Mouse (Mus musculus): ENCODE data around the gene Gm42674. TPM values are rescaled to one million over a fixed set of nuclear protein-coding genes. Genes with fewer than 3 reads are reported as not detected.

Gene Gm42674
- polyA plus RNA-seq, 1 experiment from 2014 or later = not detected

- Histone ChIP-seq H3K79me2 (ENCODE audit: inconsistent target) (no peaks in the 10 kb centered on the region), H3K4me3 (ENCODE audit: inconsistent target) (no peak overlapping the region), H3K36me3 (ENCODE audit: inconsistent target) (no peaks in the 10 kb centered on the region), H3K27ac (no peak overlapping the region)
- 55% methylated on average over 2 of the region's 2 CpGs for WGBS (ENCODE audit: missing documents)
Observed at GRCm38 (mm10) chr3:90623435-90624071, 21.8 kb downstream of the Gm42674 start.

GRCm38 (mm10) chr3:90625496-90625895 is 23.8 kb downstream of the Gm42674 start:
- H3K27ac ChIP-seq = no peak overlapping the region
- WGBS (ENCODE audit: missing documents) = 92% methylated on average over 5 of the region's 5 CpGs
- H3K36me3 ChIP-seq (ENCODE audit: inconsistent target) = no peaks in the 10 kb centered on the region
- no peak overlapping the region for H3K4me3 ChIP-seq (ENCODE audit: inconsistent target)
- H3K79me2 ChIP-seq (ENCODE audit: inconsistent target) = no peaks in the 10 kb centered on the region

GRCm38 (mm10) chr3:90626266-90627021 is 24.7 kb downstream of the Gm42674 start:
- Histone ChIP-seq H3K4me3 (ENCODE audit: inconsistent target) (no peak overlapping the region), H3K36me3 (ENCODE audit: inconsistent target) (no peaks in the 10 kb centered on the region), H3K79me2 (ENCODE audit: inconsistent target) (no peaks in the 10 kb centered on the region), H3K27ac (no peak overlapping the region)
- WGBS (ENCODE audit: missing documents) = 86% methylated on average over 9 of the region's 9 CpGs

GRCm38 (mm10) chr3:90627366-90627765 is 25.7 kb downstream of the Gm42674 start:
- WGBS (ENCODE audit: missing documents) = 58% methylated on average over 5 of the region's 5 CpGs
- no peak overlapping the region for H3K4me3 ChIP-seq (ENCODE audit: inconsistent target)
- H3K79me2 ChIP-seq (ENCODE audit: inconsistent target) = no peaks in the 10 kb centered on the region
- H3K36me3 ChIP-seq (ENCODE audit: inconsistent target) = no peaks in the 10 kb centered on the region
- no peak overlapping the region for H3K27ac ChIP-seq

GRCm38 (mm10) chr3:90627807-90628206 is 26.1 kb downstream of the Gm42674 start:
- Histone ChIP-seq H3K36me3 (ENCODE audit: inconsistent target) (no peaks in the 10 kb centered on the region), H3K79me2 (ENCODE audit: inconsistent target) (no peaks in the 10 kb centered on the region), H3K27ac (no peak overlapping the region), H3K4me3 (ENCODE audit: inconsistent target) (no peak overlapping the region)
- WGBS (ENCODE audit: missing documents) = 83% methylated on average over 4 of the region's 4 CpGs

GRCm38 (mm10) chr3:90629298-90629697 is 27.6 kb downstream of the Gm42674 start:
- WGBS (ENCODE audit: missing documents) = 94% methylated on average over 2 of the region's 2 CpGs
- Histone ChIP-seq H3K36me3 (ENCODE audit: inconsistent target) (no peaks in the 10 kb centered on the region), H3K4me3 (ENCODE audit: inconsistent target) (no peak overlapping the region), H3K27ac (no peak overlapping the region), H3K79me2 (ENCODE audit: inconsistent target) (no peaks in the 10 kb centered on the region)

- Histone ChIP-seq H3K36me3 (ENCODE audit: inconsistent target) (no peaks in the 10 kb centered on the region), H3K27ac (no peak overlapping the region), H3K4me3 (ENCODE audit: inconsistent target) (no peak overlapping the region), H3K79me2 (ENCODE audit: inconsistent target) (no peaks in the 10 kb centered on the region)
- WGBS (ENCODE audit: missing documents) = 56% methylated on average over 2 of the region's 2 CpGs
Observed at GRCm38 (mm10) chr3:90631984-90632383, 30.3 kb downstream of the Gm42674 start.

- 70% methylated on average over 1 of the region's 1 CpGs for WGBS (ENCODE audit: missing documents)
- no peak overlapping the region for H3K4me3 ChIP-seq (ENCODE audit: inconsistent target)
- H3K79me2 ChIP-seq (ENCODE audit: inconsistent target) = no peaks in the 10 kb centered on the region
- H3K36me3 ChIP-seq (ENCODE audit: inconsistent target) = no peaks in the 10 kb centered on the region
- no peak overlapping the region for H3K27ac ChIP-seq
Observed at GRCm38 (mm10) chr3:90638511-90639275, 37.0 kb downstream of the Gm42674 start.

- no peak overlapping the region for H3K4me3 ChIP-seq (ENCODE audit: inconsistent target)
- WGBS (ENCODE audit: missing documents) = 64% methylated on average over 7 of the region's 7 CpGs
- no peaks in the 10 kb centered on the region for H3K36me3 ChIP-seq (ENCODE audit: inconsistent target)
Observed at GRCm38 (mm10) chr3:90639511-90640154, 37.9 kb downstream of the Gm42674 start.

GRCm38 (mm10) chr3:90640981-90641380 is 39.3 kb downstream of the Gm42674 start:
- WGBS (ENCODE audit: missing documents) = 76% methylated on average over 7 of the region's 7 CpGs
- no peak overlapping the region for H3K4me3 ChIP-seq (ENCODE audit: inconsistent target)
- H3K79me2 ChIP-seq (ENCODE audit: inconsistent target) = no peaks in the 10 kb centered on the region
- H3K27ac ChIP-seq = no peak overlapping the region
- H3K36me3 ChIP-seq (ENCODE audit: inconsistent target) = no peaks in the 10 kb centered on the region

More at GRCm38 (mm10) chr3:90639511-90640154, 37.9 kb downstream of the Gm42674 start:
- Histone ChIP-seq H3K27ac (no peak overlapping the region), H3K79me2 (ENCODE audit: inconsistent target) (no peaks in the 10 kb centered on the region)

GRCm38 (mm10) chr3:90644220-90644619 is 42.5 kb downstream of the Gm42674 start:
- H3K27ac ChIP-seq = no peak overlapping the region
- H3K79me2 ChIP-seq (ENCODE audit: inconsistent target) = no peaks in the 10 kb centered on the region
- no peak overlapping the region for H3K4me3 ChIP-seq (ENCODE audit: inconsistent target)
- no peaks in the 10 kb centered on the region for H3K36me3 ChIP-seq (ENCODE audit: inconsistent target)
- 36% methylated on average over 3 of the region's 3 CpGs for WGBS (ENCODE audit: missing documents)

- Histone ChIP-seq H3K27ac (no peak overlapping the region), H3K4me3 (ENCODE audit: inconsistent target) (no peak overlapping the region), H3K79me2 (ENCODE audit: inconsistent target) (no peaks in the 10 kb centered on the region), H3K36me3 (ENCODE audit: inconsistent target) (no peaks in the 10 kb centered on the region)
- WGBS (ENCODE audit: missing documents) = 100% methylated on average over 1 of the region's 1 CpGs
Observed at GRCm38 (mm10) chr3:90647291-90647690, 45.6 kb downstream of the Gm42674 start.

GRCm38 (mm10) chr3:90648981-90649380 is 47.3 kb downstream of the Gm42674 start:
- Histone ChIP-seq H3K4me3 (ENCODE audit: inconsistent target) (no peak overlapping the region), H3K36me3 (ENCODE audit: inconsistent target) (no peaks in the 10 kb centered on the region), H3K27ac (no peak overlapping the region), H3K79me2 (ENCODE audit: inconsistent target) (no peaks in the 10 kb centered on the region)

- Histone ChIP-seq H3K79me2 (ENCODE audit: inconsistent target) (no peaks in the 10 kb centered on the region), H3K27ac (no peak overlapping the region), H3K4me3 (ENCODE audit: inconsistent target) (no peak overlapping the region), H3K36me3 (ENCODE audit: inconsistent target) (no peaks in the 10 kb centered on the region)
- 96% methylated on average over 2 of the region's 2 CpGs for WGBS (ENCODE audit: missing documents)
Observed at GRCm38 (mm10) chr3:90649832-90650231, 48.1 kb downstream of the Gm42674 start.
